Mouse (Mus musculus): Measurements from ENCODE around the gene Defb29.

DNA sequence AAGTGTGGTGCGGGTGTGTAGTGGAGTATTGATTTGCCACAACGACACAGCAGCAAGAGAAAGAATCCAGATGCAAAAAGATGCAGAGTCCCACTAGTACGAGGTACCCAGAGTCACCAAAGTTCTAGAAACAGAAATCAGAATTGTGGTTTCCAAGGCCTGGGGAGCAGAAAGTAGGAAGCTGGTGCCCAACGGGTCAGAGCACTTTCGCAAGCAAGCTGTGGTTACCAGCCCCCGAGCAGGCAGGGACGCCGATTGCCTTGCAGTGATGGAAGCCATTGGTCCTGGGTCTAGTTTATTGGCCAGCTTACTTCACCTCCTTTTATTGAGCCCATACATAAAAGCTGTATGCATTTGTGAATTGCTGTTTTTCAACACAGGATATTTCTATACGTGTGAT is 2.1 kb upstream of the Defb29 start:
- TF ChIP-seq CTCF (IDR thresholded peaks at IDR 0.05; ENCODE audit: low read depth) (no peak), EP300 (IDR thresholded peaks at IDR 0.05; ENCODE audit: low read depth) (no peak)
